Mouse (Mus musculus): ENCODE results near the gene Xylt2.
A peak's percentile ranks its signal among the peaks of the same experiment; 100 is the strongest.
"Not testable (repeated sequence)": the region's sequence is repeated elsewhere in the genome, so short reads cannot be mapped to it uniquely, and the experiment has no call there.

Xylt2 gene

DNA sequence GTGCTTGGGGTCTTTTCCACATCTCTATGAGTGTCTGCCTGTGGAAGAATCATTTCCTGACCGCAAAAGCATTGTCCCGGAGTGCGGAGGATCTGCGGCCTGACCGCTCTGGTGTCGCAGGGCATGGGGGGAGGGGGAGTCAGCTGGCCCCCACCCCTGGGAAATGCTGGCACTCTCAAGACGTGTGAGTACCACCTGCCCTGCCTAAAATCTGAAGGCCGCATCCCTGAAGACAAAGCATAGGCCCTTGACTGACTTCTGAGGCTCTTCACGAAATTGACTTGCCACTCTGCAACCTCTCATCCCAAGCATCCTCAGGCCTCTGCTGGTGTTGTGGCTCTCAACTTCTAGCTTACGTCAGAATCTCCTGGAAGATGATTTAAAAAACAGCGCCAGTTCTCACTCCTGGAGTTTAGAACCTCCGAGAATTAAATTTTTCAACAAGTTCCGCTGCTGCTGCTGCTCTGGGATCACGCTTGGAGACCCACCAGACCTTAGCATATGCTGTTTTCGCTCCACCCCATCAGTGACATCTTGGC is 361 bp upstream of the Xylt2 start:
- DNase-seq (ENCODE audit: extremely low read depth, low read depth, low spot score), result no peak

DNA sequence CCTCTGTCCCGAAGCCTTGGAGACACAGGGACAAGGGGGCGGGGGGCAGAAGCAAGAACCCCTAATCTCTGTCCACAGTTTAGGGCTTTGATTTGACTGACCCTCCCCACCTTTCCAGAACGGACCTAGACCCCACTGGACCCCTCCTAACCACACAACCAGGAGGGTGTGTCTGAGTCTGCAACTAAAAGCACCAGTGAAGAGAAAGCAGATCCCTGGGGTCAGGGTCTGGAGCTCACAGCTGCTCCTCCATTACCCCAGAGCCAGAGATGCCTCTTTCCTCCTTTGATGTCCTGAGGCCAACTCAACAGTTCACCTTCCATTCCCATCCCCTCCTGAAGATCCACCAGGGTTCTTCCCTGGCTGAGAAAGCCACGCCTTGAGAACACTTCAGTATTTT is 1.0 kb downstream of the Xylt2 start:
- DNase-seq (ENCODE audit: extremely low read depth, low read depth, low spot score), result no peak

DNA sequence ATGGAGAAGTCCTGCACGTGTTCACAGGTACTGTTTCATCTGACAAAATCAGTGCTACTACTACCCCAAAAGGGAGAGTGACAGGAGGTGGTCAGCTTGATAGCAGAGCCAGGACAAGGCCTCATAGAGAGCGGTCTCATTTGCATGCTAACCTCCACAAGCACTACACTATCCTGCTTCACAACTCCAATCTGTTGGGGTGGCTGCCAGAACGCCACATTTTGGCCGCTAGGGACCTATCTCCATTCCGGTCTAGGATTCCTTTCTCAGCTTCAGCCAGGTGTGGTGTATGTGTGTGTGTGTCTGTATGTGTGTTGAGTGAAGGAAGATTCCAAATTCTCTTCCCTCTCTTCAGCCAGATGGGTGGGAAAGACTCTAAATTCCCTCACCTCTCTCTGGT is 1.9 kb downstream of the Xylt2 start:
- DNase-seq (ENCODE audit: extremely low read depth, low read depth, low spot score), result no peak

- DNase-seq (ENCODE audit: extremely low read depth, low read depth, low spot score), result no peak
Observed at GRCm38 (mm10) chr11:94674984-94675383, 2.3 kb downstream of the Xylt2 start.

- DNase-seq (ENCODE audit: extremely low read depth, low read depth, low spot score), result no peak
Observed at GRCm38 (mm10) chr11:94665281-94665680, 12.0 kb downstream of the Xylt2 start.

DNA sequence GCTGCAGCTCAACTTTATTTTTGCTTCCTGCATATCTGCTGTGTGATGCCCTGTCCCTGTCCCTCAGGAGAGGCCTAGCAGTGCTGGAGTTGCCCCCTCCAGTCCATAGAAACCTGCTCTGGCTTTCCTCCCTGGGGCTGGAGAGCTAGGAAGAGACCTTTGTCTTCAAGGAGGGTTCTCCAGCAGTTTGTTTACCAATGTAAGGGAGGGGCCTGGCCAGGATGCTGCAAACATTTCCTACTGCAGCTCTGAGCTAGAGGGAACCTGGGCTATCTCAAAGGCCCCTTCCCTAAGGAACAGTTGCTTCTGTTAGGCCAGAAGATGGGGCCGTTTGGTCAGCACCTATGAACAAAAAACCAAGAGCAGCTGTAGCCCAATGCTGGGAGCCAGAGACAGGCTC is 16.0 kb downstream of the Xylt2 start:
- no peak for DNase-seq (ENCODE audit: extremely low read depth, low read depth, low spot score)

DNA sequence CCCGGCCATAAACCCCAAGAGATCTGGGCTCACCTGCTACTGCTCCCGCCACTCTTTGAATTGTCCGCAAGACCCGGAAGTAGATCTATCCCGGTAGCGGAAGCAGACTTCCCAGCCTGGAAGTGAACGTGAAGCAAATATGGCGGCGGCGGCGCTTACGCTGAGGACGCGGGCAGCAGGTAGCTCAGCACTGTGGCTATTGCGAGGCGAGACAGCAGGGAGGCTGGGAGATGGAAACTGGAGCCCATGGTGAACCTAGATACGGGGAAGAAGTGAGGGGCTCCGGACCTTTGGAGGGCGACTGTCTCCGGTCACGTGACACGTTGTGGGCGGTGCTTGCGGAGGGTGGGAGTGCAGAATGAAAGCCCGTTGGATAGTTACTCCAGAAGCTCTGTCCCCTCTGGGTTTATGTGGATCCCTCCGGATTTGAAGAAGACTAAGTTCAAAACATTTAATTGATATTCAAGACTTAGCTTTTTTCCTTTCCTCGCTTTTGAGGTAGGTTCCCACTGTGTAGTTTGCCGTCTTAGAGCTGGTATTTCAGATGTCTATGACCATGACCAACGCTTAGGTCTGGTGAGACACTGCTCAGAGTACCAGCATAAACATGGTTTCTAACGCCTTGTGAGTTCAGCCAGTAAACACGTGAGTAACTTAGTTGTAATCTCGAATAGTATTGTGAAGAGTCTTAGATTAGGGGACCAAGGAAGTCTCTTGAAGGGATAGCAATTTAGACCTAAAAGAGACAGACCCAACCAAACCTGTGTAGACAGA is 23.5 kb downstream of the Xylt2 start, which contains the start of the genes Mrpl27 and Eme1:
Gene Mrpl27, plus strand, starts transcription at position 105 of the 774 bp plus-strand sequence.
Gene Eme1, minus strand, starts transcription at position 302 of the 774 bp plus-strand sequence.
- DNase-seq (ENCODE audit: extremely low read depth, low read depth, low spot score), result no peak

GRCm38 (mm10) chr11:94652973-94653372 is 24.3 kb downstream of the Xylt2 start:
- no peak for DNase-seq (ENCODE audit: extremely low read depth, low read depth, low spot score)

GRCm38 (mm10) chr11:94651241-94651640 is 26.1 kb downstream of the Xylt2 start:
- DNase-seq (ENCODE audit: extremely low read depth, low read depth, low spot score), result not testable (repeated sequence)

DNA sequence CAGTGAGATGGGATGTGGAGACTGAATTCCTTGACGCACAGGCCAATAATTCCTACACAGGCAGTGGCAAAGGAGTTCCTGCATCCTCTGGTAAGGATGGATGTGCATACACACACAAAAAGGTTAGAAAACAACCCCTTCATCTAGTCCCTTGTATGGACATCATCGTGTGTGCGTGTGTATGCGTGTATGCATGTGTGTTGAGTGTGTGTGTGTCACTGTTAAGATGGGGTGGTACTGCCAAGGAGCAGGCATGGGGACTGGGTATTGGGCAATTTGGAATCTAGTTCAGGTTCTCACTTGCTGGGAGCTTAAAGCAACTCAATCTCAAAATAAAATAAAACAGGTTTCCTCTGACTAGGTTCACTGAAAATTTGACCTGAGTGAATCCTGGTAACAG is 30.9 kb downstream of the Xylt2 start:
- DNase-seq (ENCODE audit: extremely low read depth, low read depth, low spot score), result no peak

GRCm38 (mm10) chr11:94644461-94645219 is 32.7 kb downstream of the Xylt2 start:
- no peak for DNase-seq (ENCODE audit: extremely low read depth, low read depth, low spot score)

DNA sequence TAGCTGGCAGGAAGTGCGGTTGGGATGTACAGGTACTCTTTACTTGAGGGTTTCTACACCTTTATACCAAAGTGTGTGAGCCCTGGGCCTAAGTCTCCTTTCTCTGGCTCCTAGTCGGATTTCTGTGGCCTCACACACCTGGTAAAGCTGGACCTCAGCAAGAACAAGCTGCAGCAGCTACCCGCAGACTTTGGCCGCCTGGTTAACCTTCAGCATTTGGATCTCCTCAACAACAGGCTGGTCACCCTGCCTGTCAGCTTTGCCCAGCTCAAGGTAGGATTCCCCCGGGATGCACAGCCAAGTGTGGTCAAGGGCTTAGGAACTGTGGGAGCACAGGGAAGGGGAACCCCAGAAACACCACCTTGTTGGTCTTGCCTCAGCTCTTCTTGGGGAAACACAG is 42.9 kb downstream of the Xylt2 start:
- no peak for DNase-seq (ENCODE audit: extremely low read depth, low read depth, low spot score)

DNA sequence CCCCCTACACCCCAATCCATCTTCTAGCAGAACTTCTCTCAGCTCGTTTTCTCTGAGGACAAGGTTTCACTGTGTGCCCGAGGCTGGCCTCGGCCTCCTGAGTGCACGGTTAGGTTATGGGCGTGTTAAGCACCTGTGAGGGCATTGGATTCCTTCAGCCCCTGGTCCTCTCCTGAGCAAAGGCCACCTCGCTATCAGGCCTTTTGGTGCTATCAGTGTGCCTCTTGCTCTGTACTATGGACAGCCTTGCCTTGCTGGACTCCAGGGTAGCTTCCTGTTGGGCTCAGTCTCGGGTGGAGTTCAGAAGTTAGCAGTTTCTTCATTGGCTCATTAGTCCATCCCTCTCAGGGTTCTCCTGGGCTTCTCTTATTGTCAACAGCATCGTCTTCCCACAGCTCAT is 44.3 kb downstream of the Xylt2 start:
- DNase-seq (ENCODE audit: extremely low read depth, low read depth, low spot score), result no peak

GRCm38 (mm10) chr11:94631969-94632368 is 45.3 kb downstream of the Xylt2 start:
- DNase-seq (ENCODE audit: extremely low read depth, low read depth, low spot score), result no peak

- DNase-seq (ENCODE audit: extremely low read depth, low read depth, low spot score), result peak; percentile 56
Observed at GRCm38 (mm10) chr11:94630199-94631011, 46.9 kb downstream of the Xylt2 start.

- no peak for DNase-seq (ENCODE audit: extremely low read depth, low read depth, low spot score)
Observed at GRCm38 (mm10) chr11:94629884-94630198, 47.5 kb downstream of the Xylt2 start.

DNA sequence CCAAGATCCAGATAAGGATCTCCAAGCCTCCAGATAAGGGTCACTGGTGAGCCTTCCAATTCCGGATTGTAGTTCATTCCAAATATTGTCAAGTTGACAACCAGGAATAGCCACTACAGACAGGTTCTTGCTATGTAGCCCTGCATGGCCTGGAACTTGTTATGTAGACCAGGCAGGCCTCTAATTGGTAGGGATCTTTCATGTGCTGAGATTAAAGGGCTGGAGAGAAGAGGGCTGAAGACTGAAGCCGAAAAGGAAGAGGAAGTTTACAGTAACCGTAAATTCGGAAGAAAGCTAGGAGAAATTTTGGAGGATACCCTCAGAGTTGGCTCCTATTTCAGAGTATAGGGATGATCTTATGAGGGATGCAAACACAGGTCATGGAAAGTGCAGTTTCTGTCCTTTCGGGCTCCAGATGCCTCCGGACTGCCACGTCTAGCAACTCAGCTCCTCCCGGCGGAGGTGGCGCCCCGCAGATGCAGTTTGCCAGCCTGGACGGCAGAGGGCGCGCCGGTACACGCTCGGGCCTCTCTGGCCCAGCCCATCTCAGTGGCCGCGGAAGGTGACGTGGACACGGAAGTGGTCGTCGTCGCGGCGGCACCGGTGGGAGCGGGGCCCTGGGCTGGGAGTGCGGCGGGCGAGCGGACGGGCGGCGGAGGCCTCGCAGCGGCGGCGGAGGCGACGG is 48.0 kb downstream of the Xylt2 start, which contains the start of gene Lrrc59:
Gene Lrrc59, plus strand, starts transcription at position 569 of the 685 bp plus-strand sequence.
- DNase-seq (ENCODE audit: extremely low read depth, low read depth, low spot score), result no peak

DNA sequence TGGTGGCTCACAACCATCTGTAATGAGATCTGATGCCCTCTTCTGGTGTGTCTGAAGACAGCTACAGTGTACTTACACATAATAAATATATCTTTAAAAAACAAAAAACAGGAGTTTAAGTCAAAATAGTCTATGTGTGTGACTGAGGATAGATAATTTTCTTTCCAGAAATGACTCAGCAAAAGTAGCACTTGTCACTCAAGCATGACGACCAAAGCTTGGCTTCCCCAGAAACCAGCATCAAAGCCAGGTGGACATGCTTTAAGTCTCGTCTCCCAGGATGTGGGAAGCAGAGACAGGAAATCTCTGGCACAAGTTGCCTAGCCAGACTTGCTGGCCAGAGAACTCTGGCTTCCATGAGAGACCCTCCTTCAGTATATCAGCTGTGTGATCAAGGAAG is 55.2 kb downstream of the Xylt2 start:
- no peak for DNase-seq (ENCODE audit: extremely low read depth, low read depth, low spot score)

- no peak for DNase-seq (ENCODE audit: extremely low read depth, low read depth, low spot score)
Observed at GRCm38 (mm10) chr11:94621458-94621852, 55.9 kb downstream of the Xylt2 start.

DNA sequence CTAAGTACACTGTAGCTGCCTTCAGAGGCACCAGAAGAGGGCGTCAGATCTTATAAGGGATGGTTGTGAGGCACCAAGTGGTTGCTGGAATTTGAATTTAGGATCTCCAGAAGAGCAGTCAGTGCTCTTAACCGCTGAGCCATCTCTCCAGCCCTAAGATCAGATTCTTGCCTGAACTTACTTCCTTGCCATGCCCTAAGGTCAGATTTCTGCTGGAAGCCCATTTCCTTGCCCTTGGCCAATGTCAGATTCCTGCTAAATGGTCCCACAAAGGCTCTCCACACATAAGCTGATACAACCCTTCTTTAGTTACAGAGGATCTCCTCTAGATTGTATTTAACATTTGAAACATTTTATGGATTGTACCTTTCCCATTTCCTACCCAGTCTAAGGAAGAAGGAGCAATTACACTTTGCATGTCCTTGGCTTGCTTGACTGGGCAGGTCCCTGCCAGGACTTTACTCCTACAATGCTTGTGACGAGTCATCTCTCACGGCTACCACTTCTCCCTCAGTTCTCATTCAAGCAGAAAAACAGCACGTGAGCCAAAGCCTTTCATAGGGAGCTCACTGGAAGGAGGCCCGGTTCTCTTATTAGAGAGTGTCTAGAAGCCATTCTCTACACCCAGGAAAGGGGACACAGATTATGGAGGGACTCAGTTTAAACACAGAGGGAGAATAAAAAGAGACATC is 56.4 kb downstream of the Xylt2 start:
- DNase-seq (ENCODE audit: extremely low read depth, low read depth, low spot score), result no peak
